ENCODE assay signal across 27 mouse cellular contexts in the genomic region with DNA sequence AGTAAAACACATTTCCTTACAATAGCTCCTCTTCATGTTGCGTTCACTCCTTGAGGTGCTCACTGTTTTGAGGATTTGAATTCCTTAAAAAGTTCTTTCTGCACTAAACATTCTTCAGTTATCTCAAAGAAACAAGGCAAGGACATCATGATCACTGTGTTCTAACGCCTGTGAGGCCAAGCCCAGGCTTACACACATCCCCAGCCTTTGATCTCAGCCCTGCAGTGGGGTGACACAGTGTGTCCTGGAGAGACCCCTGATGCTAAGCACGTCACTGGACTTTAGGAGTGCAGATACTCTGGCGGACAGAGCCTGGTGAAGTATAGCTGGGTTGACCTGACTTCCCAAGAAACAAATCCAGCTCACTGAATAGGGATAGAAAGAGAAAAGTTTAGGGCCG.
"Had no signal": no experiment of that assay in that cellular context is flagged by ENCODE, and none has a peak within 500 bp of the region (broad histone marks: within the 10 kb centered on the region; RNA-seq: fewer than 3 reads in every experiment).

No protein-coding gene starts in this region.

- H3K9me3 ChIP-seq: limb, embryonic 10.5 days; limb, embryonic 12.5 days; limb, embryonic 13.5 days; limb, embryonic 15.5 days; liver, embryonic 12.5 days; liver, embryonic 13.5 days; liver, embryonic 15.5 days; lung, embryonic 15.5 days; megakaryocyte, embryonic 14.5 days; midbrain, embryonic 10.5 days; midbrain, embryonic 12.5 days; midbrain, embryonic 13.5 days; midbrain, embryonic 15.5 days had no signal

- H3K27ac ChIP-seq: limb, embryonic 10.5 days; limb, embryonic 12.5 days; limb, embryonic 13.5 days; limb, embryonic 15.5 days; liver, embryonic 12.5 days; liver, embryonic 13.5 days; liver, embryonic 14.5 days; liver, embryonic 15.5 days; lung, embryonic 15.5 days; macrophage; midbrain, embryonic 10.5 days; midbrain, embryonic 12.5 days; midbrain, embryonic 13.5 days; midbrain, embryonic 15.5 days had no signal

- H3K4me3 ChIP-seq: limb, embryonic 10.5 days; limb, embryonic 12.5 days; limb, embryonic 13.5 days; limb, embryonic 15.5 days; liver, embryonic 12.5 days; liver, embryonic 13.5 days; liver, embryonic 15.5 days; lung, embryonic 15.5 days; megakaryocyte, embryonic 14.5 days; midbrain, embryonic 10.5 days; midbrain, embryonic 12.5 days; midbrain, embryonic 13.5 days; midbrain, embryonic 15.5 days; myocyte had no signal

- H3K4me1 ChIP-seq: midbrain, embryonic 12.5 days; midbrain, embryonic 13.5 days; midbrain, embryonic 15.5 days had no signal

- H3K36me3 ChIP-seq: limb, embryonic 10.5 days; limb, embryonic 12.5 days; limb, embryonic 13.5 days; limb, embryonic 15.5 days; liver, embryonic 12.5 days; liver, embryonic 13.5 days; liver, embryonic 15.5 days; lung, embryonic 15.5 days; midbrain, embryonic 10.5 days; midbrain, embryonic 12.5 days; midbrain, embryonic 13.5 days; midbrain, embryonic 15.5 days had no signal

- DNase-seq: left cerebral cortex, postnatal 4 days; liver; liver, embryonic 13.5 days; liver, postnatal 0 days; lung, adult 18-20 months; lung, adult 2 months; lung, embryonic 14.5 days; lung, postnatal 10 days; lung, postnatal 14 days; lung, postnatal 36 days; lung, postnatal 4 days; midbrain, embryonic 14.5 days had no signal

- H3K27me3 ChIP-seq: limb, embryonic 12.5 days; limb, embryonic 13.5 days; limb, embryonic 15.5 days; liver, embryonic 12.5 days; liver, embryonic 13.5 days; liver, embryonic 15.5 days; lung, embryonic 15.5 days; megakaryocyte, embryonic 14.5 days; midbrain, embryonic 12.5 days; midbrain, embryonic 13.5 days; midbrain, embryonic 15.5 days had no signal
